Mouse (Mus musculus): ENCODE measurements at regions not wholly inside any gene's neighbourhood (a gene's known extent, or its start where the extent isn't known, plus 50 kb on each side); places are given as distances from the start of the nearest gene placed in this dataset.
"Not testable (repeated sequence)": the region's sequence is repeated elsewhere in the genome, so short reads cannot be mapped to it uniquely, and the experiment has no call there.

DNA sequence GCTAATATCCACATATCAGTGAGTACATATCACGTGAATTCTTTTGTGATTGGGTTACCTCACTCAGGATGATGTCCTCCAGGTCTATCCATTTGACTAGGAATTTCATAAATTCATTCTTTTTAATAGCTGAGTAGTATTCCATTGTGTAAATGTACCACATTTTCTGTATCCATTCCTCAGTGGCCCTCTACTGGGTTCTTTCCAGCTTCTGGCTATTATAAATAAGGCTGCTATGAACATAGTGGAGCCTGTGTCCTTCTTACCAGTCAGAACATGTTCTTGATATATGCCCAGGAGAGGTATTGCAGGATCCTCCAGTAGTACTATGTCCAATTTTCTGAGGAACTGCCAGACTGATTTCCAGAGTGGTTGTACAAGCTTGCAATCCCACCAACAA is 884.0 kb upstream of the Lrrc4c start:
- not testable (repeated sequence) for H3K4me3 ChIP-seq (ENCODE audit: low read depth, low read length); H3K27me3 ChIP-seq (ENCODE audit: control insufficient read depth, insufficient read depth, low read length, poor library complexity, severe bottlenecking); H3K9ac ChIP-seq (ENCODE audit: low read depth, poor library complexity, severe bottlenecking); H3K36me3 ChIP-seq (ENCODE audit: control insufficient read depth, insufficient read depth, low read length, poor library complexity, severe bottlenecking); H3K9me3 ChIP-seq (replicated peaks; ENCODE audit: control insufficient read depth, insufficient read depth, low read length, poor library complexity, severe bottlenecking); H3K4me1 ChIP-seq (ENCODE audit: control insufficient read depth, insufficient read depth, low read length); H3K27ac ChIP-seq (ENCODE audit: insufficient read depth, low read length)

DNA sequence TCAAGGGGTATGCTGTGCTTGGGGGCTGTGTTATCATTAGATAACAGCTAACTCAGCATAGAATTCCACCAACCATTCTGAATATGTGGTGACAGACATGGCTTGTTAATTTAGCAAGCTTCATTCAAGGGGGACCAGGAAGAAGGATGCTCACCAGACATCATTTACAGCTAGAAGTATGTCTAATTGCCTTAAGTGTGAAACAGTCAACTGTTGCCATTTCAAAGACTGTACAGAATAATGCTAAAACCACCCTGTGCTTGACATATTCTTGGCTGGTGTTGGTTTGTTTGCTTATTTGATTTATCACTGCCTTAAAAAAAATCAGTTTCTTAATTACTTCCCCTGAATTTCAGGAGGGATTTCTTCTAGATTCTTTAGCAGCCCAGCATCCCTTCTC is 877.0 kb upstream of the Lrrc4c start:
- H3K4me1 ChIP-seq (ENCODE audit: control insufficient read depth, insufficient read depth, low read length) = no peaks in the 10 kb centered on the region
- no peak overlapping the region for H3K4me3 ChIP-seq (ENCODE audit: low read depth, low read length)
- H3K9ac ChIP-seq (ENCODE audit: low read depth, poor library complexity, severe bottlenecking) = no peak overlapping the region
- no peaks in the 10 kb centered on the region for H3K36me3 ChIP-seq (ENCODE audit: control insufficient read depth, insufficient read depth, low read length, poor library complexity, severe bottlenecking)
- H3K27ac ChIP-seq (ENCODE audit: insufficient read depth, low read length) = no peak overlapping the region
- H3K9me3 ChIP-seq (replicated peaks; ENCODE audit: control insufficient read depth, insufficient read depth, low read length, poor library complexity, severe bottlenecking) = no peaks in the 10 kb centered on the region
- TF ChIP-seq POLR2A (IDR thresholded peaks at IDR 0.05; ENCODE audit: insufficient read depth, low read length) (no peak), CTCF (IDR thresholded peaks at IDR 0.05; ENCODE audit: low read depth, low read length) (no peak), EP300 (IDR thresholded peaks at IDR 0.05; ENCODE audit: insufficient read depth, low read depth, low read length) (no peak)
- no peaks in the 10 kb centered on the region; the same call in 1 of the 2 replicates for H3K27me3 ChIP-seq (ENCODE audit: control insufficient read depth, insufficient read depth, low read length, poor library complexity, severe bottlenecking)

DNA sequence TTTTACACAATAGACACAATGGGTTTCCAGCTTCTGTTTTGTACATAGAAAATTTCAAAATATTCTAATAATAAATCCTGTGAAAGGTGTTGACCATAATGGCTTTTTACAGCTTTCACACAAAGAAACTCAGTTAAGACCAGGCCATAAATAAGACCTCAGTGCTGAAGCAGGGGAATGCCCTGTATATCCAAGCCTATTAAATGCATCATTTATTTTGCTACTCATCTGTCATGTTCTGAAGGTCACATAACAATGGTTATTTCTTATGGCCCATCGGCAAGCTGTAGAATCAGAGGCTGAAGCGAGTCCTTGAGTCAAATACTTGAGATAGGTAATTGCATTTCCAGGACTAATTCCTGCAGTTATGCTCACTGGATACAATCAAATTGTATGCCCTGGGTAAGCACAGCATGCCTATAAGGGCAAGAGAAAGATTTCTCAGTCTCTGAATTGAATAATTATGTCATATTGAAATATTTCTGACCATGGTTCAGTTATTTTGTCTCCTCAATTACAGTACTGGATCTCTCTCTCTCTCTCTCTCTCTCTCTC is 874.6 kb upstream of the Lrrc4c start:
- no peaks in the 10 kb centered on the region for H3K4me1 ChIP-seq (ENCODE audit: control insufficient read depth, insufficient read depth, low read length)
- no peaks in the 10 kb centered on the region for H3K9me3 ChIP-seq (replicated peaks; ENCODE audit: control insufficient read depth, insufficient read depth, low read length, poor library complexity, severe bottlenecking)
- TF ChIP-seq EP300 (IDR thresholded peaks at IDR 0.05; ENCODE audit: insufficient read depth, low read depth, low read length) (no peak), CTCF (IDR thresholded peaks at IDR 0.05; ENCODE audit: low read depth, low read length) (no peak), POLR2A (IDR thresholded peaks at IDR 0.05; ENCODE audit: insufficient read depth, low read length) (no peak)
- H3K9ac ChIP-seq (ENCODE audit: low read depth, poor library complexity, severe bottlenecking) = no peak overlapping the region
- H3K36me3 ChIP-seq (ENCODE audit: control insufficient read depth, insufficient read depth, low read length, poor library complexity, severe bottlenecking) = no peaks in the 10 kb centered on the region
- no peak overlapping the region for H3K4me3 ChIP-seq (ENCODE audit: low read depth, low read length)
- no peak overlapping the region for H3K27ac ChIP-seq (ENCODE audit: insufficient read depth, low read length)
- H3K27me3 ChIP-seq (ENCODE audit: control insufficient read depth, insufficient read depth, low read length, poor library complexity, severe bottlenecking) = no peaks in the 10 kb centered on the region; the same call in 1 of the 2 replicates

DNA sequence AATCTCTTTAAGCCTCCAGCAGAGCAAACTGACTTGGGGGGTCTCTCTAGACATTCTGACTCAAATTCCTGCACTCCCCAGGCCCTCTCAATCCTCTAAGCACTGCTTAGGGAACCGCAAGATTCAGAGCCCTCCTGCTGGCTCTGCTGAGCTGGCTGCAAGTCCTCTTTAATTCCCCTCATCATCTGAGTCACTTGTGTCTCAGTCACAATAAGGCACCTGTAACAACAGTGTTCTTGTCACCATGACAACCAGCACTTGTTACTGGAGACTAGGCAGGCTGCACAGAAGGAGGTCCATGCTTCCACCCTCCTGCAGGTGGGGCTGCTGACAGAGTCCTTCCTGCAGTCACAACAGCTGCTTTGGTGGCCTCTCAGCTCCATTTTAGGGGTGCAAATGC is 869.1 kb upstream of the Lrrc4c start:
- H3K4me3 ChIP-seq (ENCODE audit: low read depth, low read length) = no peak overlapping the region
- no peaks in the 10 kb centered on the region for H3K36me3 ChIP-seq (ENCODE audit: control insufficient read depth, insufficient read depth, low read length, poor library complexity, severe bottlenecking)
- H3K4me1 ChIP-seq (ENCODE audit: control insufficient read depth, insufficient read depth, low read length) = no peaks in the 10 kb centered on the region
- no peak overlapping the region for H3K9ac ChIP-seq (ENCODE audit: low read depth, poor library complexity, severe bottlenecking)
- H3K27ac ChIP-seq (ENCODE audit: insufficient read depth, low read length) = no peak overlapping the region
- no peaks in the 10 kb centered on the region for H3K9me3 ChIP-seq (replicated peaks; ENCODE audit: control insufficient read depth, insufficient read depth, low read length, poor library complexity, severe bottlenecking)
- no peaks in the 10 kb centered on the region; the same call in 1 of the 2 replicates for H3K27me3 ChIP-seq (ENCODE audit: control insufficient read depth, insufficient read depth, low read length, poor library complexity, severe bottlenecking)
- TF ChIP-seq POLR2A (IDR thresholded peaks at IDR 0.05; ENCODE audit: insufficient read depth, low read length) (no peak), CTCF (IDR thresholded peaks at IDR 0.05; ENCODE audit: low read depth, low read length) (peak; percentile 32), EP300 (IDR thresholded peaks at IDR 0.05; ENCODE audit: insufficient read depth, low read depth, low read length) (0 out of 2 replicates have a peak, but pooled peaks have one; percentile 23)

- H3K4me3 ChIP-seq (ENCODE audit: low read depth, low read length) = no peak overlapping the region
- H3K4me1 ChIP-seq (ENCODE audit: control insufficient read depth, insufficient read depth, low read length) = no peaks in the 10 kb centered on the region
- TF ChIP-seq EP300 (IDR thresholded peaks at IDR 0.05; ENCODE audit: insufficient read depth, low read depth, low read length) (no peak), CTCF (IDR thresholded peaks at IDR 0.05; ENCODE audit: low read depth, low read length) (no peak), POLR2A (IDR thresholded peaks at IDR 0.05; ENCODE audit: insufficient read depth, low read length) (no peak)
- H3K36me3 ChIP-seq (ENCODE audit: control insufficient read depth, insufficient read depth, low read length, poor library complexity, severe bottlenecking) = no peaks in the 10 kb centered on the region
- no peaks in the 10 kb centered on the region for H3K9me3 ChIP-seq (replicated peaks; ENCODE audit: control insufficient read depth, insufficient read depth, low read length, poor library complexity, severe bottlenecking)
- H3K27me3 ChIP-seq (ENCODE audit: control insufficient read depth, insufficient read depth, low read length, poor library complexity, severe bottlenecking) = no peaks in the 10 kb centered on the region
- H3K9ac ChIP-seq (ENCODE audit: low read depth, poor library complexity, severe bottlenecking) = no peak overlapping the region
- H3K27ac ChIP-seq (ENCODE audit: insufficient read depth, low read length) = no peak overlapping the region
Observed at GRCm38 (mm10) chr2:95479827-95480226, 838.1 kb upstream of the Lrrc4c start.

DNA sequence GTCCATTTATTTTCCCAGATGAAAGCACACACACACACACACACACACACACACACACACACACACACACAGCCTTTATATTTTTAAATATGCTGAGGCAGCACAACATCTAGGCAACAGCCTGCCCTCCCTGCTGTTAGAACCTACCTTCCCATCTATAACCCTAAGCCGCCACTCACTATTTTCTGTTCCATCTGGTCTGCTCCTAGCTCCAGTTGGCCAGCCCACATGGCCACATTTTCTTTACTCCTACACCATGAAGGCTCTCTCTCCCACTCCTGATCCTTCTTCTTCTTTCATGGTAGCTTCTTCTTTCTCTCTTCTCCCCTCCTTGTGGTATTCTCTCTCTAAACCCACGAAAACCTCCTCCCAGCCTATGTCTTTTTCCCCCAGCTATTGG is 834.6 kb upstream of the Lrrc4c start:
- H3K27me3 ChIP-seq (ENCODE audit: control insufficient read depth, insufficient read depth, low read length, poor library complexity, severe bottlenecking) = no peaks in the 10 kb centered on the region
- H3K9me3 ChIP-seq (replicated peaks; ENCODE audit: control insufficient read depth, insufficient read depth, low read length, poor library complexity, severe bottlenecking) = no peaks in the 10 kb centered on the region
- TF ChIP-seq EP300 (IDR thresholded peaks at IDR 0.05; ENCODE audit: insufficient read depth, low read depth, low read length) (no peak), POLR2A (IDR thresholded peaks at IDR 0.05; ENCODE audit: insufficient read depth, low read length) (no peak), CTCF (IDR thresholded peaks at IDR 0.05; ENCODE audit: low read depth, low read length) (no peak)
- no peak overlapping the region for H3K4me3 ChIP-seq (ENCODE audit: low read depth, low read length)
- no peak overlapping the region for H3K9ac ChIP-seq (ENCODE audit: low read depth, poor library complexity, severe bottlenecking)
- H3K36me3 ChIP-seq (ENCODE audit: control insufficient read depth, insufficient read depth, low read length, poor library complexity, severe bottlenecking) = no peaks in the 10 kb centered on the region
- no peaks in the 10 kb centered on the region for H3K4me1 ChIP-seq (ENCODE audit: control insufficient read depth, insufficient read depth, low read length)
- no peak overlapping the region for H3K27ac ChIP-seq (ENCODE audit: insufficient read depth, low read length)
